Mouse (Mus musculus) telencephalon, adult 2 months (tissue): ENCODE measurements around the gene Nemp2.

Experiments used
- DNase-seq: peaks from one replicate; pipeline ENCODE4 v3.0.0-alpha.2; 2011; ENCODE audit warnings: low read depth, low spot score

Gene Nemp2

GRCm38 (mm10) chr1:52630248-52630936, at the start of gene Nemp2:
TSS of gene Nemp2 (plus strand) at chr1:52630703.
- DNase-seq: peak; percentile 72

DNA sequence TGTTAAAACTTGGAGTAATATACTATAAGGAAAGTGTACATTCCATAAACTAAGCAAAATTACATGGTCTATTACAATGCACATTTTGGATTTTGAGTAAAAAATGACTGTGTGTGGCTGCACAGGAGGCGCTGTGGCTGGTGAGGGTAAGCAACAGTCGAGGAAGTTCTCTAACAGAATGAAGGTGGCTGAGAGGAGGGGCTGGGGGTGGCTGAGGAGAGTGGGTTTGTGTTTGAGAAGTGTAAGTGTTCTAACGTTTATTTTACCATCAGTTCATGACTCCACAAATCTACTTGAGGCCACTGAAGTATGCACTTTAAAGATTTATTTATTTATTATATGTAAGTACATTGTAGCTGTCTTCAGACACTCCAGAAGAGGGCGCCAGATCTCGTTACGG, 48.8 kb upstream of the Nemp2 start:
- no peak for DNase-seq

- no peak for DNase-seq
Measured at GRCm38 (mm10) chr1:52582866-52583265, 47.6 kb upstream of the Nemp2 start.

DNA sequence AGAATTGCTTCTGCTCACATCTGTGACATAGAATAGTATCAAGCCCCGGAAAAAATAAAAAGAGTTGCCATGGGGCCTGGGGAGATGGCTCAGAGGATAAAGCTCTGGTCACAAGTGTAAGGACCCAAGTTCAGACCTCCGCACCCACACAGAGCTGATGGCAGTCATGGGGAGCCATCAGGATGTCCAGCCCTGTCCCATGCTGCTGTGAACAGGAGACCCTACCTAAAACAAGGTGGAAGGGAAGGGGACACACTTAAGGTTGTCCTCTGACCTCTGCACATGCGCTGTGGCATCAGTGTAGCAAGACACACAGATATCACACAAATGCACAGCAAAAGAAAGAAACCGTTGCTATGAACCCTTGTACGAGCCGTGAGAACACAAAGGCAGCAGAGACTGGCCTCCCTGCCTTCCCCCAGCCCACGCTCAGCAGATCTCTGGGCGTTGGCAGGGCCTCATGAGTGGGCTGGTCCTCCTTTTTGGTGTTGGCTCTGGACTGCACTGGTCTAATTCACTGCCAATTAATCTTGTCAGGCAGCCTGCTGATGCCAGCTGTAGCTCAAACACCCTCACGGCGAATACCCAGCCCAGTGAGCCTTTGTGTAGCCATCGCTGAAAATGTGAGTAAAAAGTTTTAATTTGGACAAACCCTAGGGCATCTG, 33.4 kb upstream of the Nemp2 start:
- DNase-seq: peak; percentile 60

DNA sequence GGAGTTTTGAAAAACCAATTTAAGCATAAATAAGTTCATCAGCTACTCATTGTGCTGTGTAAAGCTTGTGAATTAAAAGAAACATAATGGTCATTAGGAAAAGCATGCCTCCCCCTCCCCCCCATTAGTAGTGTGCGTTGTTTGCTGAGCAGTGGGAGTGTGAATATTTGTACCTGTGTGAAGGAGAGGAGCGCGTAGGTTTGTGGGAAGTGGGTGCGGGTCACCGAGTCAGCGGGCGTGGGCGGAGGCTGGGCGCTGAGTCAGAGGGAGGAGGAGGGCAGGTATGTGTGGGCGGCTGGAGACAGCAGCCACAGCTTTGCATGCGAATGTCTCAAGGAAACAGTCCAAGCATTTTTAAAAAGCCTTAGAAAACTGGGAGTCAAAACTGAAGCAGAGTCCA, 32.7 kb upstream of the Nemp2 start:
- peak; percentile 34 for DNase-seq

GRCm38 (mm10) chr1:52598361-52598760, 32.1 kb upstream of the Nemp2 start:
- no peak for DNase-seq

DNA sequence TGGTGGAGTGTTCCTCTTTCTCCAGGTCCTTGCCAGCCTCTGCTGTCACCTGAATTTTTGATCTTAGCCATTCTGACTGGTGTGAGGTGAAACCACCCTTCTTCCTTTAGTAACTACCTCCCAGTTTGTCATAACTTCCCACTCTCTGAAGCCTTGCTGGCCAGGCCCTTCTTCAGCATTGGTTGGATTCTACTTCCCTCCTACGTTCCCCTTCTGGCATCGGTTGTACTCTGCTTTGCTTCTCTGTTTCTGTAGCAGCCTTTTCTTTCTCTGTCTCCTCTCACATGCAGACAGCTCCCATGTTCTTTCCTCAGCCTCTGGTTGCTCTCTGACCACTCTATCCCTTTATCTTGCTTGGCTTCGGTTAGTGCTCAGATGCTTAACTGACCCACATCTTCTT, 29.0 kb upstream of the Nemp2 start:
- DNase-seq: peak; percentile 60

GRCm38 (mm10) chr1:52607700-52608099, 22.8 kb upstream of the Nemp2 start:
- DNase-seq: no peak

GRCm38 (mm10) chr1:52608486-52608885, 22.0 kb upstream of the Nemp2 start:
- no peak for DNase-seq

- DNase-seq: no peak
Measured at GRCm38 (mm10) chr1:52618217-52618616, 12.3 kb upstream of the Nemp2 start.

DNA sequence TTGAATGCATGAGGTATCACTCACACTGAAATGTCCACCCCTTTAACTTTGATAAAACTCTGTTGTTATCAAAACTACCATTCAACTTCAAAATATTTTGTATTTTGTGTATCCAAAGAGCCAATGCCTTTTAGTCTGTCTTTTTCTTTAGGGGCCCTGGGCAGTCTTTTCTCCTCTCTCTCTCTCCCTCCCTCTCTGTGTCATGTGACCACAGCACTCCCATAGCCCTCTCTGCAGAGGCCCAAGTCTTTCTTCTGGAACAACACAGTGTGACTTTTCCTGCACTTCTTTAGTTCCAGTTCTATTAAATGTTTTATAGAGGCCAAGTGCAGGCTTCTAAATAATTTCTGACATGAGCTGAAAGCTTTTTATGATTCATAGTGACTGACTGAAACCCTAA, 10.1 kb upstream of the Nemp2 start:
- no peak for DNase-seq

DNA sequence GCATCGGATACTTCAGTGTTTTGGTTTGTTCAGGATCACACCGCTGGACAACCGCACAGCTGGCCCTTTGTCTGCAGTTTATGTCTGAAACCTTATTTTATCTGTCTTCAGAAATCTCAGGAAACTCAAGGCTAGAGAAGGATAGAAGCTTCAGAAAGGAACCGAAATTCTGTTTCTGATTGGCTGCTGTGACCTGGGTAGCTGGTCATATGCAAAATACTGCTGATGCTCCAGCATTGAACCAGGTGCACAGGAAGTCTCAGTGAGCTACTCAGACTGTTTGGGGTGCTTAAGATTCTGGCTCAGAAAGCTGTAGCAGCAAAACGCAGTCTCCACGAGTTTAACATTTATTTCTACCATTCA, 415 bp downstream of the Nemp2 start:
- peak; percentile 48 for DNase-seq

- no peak for DNase-seq
Measured at GRCm38 (mm10) chr1:52631570-52631969, 1.1 kb downstream of the Nemp2 start.

GRCm38 (mm10) chr1:52634251-52634650, 3.7 kb downstream of the Nemp2 start:
- DNase-seq: no peak

GRCm38 (mm10) chr1:52635932-52636331, 5.4 kb downstream of the Nemp2 start:
- no peak for DNase-seq

DNA sequence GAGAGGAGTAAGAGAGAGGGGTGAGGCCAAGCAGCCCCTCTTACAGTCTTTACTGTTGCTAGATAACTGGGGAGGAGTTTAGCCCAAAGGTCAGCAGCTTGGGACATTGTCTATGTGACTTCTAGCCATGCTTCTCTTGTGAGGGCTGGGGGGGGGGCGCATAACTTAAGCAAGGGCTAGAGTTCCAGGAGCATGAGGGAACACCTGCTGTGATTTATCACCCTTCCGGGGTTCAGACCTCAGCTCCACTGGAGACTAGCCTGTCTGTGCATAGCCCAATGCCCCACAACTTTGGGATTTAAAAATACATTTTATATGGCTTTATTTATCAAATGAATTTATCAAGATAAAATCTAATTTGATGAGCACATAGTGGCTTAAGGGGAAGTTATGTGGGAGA, 7.6 kb downstream of the Nemp2 start:
- DNase-seq: no peak

- no peak for DNase-seq
Measured at GRCm38 (mm10) chr1:52639090-52639489, 8.6 kb downstream of the Nemp2 start.

- no peak for DNase-seq
Measured at GRCm38 (mm10) chr1:52640266-52640665, 9.8 kb downstream of the Nemp2 start.

GRCm38 (mm10) chr1:52640736-52641135, 10.2 kb downstream of the Nemp2 start:
- DNase-seq: no peak

- peak; percentile 78 for DNase-seq
Measured at GRCm38 (mm10) chr1:52648153-52649027, 17.9 kb downstream of the Nemp2 start.

DNA sequence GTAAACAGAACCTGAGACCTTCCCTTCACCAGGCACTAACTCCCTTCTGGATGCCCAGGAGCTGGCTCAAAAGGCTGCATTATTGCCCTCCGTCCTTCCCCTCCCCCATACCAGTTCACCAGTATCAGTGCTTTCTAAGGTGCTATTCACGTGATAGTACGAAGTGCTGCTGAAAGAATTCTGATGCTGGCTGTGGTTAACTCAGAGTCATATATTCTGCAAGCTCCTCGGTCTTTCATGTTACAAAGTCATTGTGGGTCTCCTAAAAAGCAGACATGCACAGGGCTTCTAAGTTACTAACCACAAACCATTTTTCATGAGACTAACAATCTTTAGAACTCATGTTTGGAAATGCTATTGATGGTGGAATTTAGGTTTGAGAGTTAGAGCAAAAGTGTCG, 19.6 kb downstream of the Nemp2 start:
- no peak for DNase-seq

GRCm38 (mm10) chr1:52652601-52653253, 22.2 kb downstream of the Nemp2 start:
- no peak for DNase-seq
